Mouse (Mus musculus) liver, embryonic 16.5 days (tissue): Measurements from ENCODE around the gene Ssbp2. TPM values are rescaled to one million over a fixed set of nuclear protein-coding genes. Genes with fewer than 3 reads are reported as not detected.

Experiments
- ATAC-seq: fragments of 200-750 bp; cut with Nextera tagmentation; 2 replicates; pipeline ENCODE4 v1.8.0; 2017; ENCODE audit warnings: low read depth, mild to moderate bottlenecking, moderate number of reproducible peaks, moderate library complexity
- H3K27ac ChIP-seq: fragments of 300-500 bp; sonication (generic); 2 replicates; pipeline ENCODE4 v1.5.1; 2014; ENCODE audit warnings: mild to moderate bottlenecking, low read length
- H3K27me3 ChIP-seq: fragments of 300-500 bp; sonication (generic); 2 replicates; pipeline ENCODE4 v1.6.1; 2014; ENCODE audit warnings: low read depth, low read length, mixed read lengths; ENCODE audit not compliant: control insufficient read depth, insufficient read depth
- H3K36me3 ChIP-seq: fragments of 300-500 bp; sonication (generic); 2 replicates; pipeline ENCODE4 v1.6.1; 2014; ENCODE audit warnings: mild to moderate bottlenecking; ENCODE audit not compliant: control insufficient read depth, insufficient read depth
- H3K4me1 ChIP-seq: fragments of 300-500 bp; sonication (generic); 2 replicates; pipeline ENCODE4 v1.6.1; 2014; ENCODE audit warnings: low read depth, low read length, mixed read lengths; ENCODE audit not compliant: control insufficient read depth
- H3K4me2 ChIP-seq: fragments of 300-500 bp; sonication (generic); 2 replicates; pipeline ENCODE4 v1.6.1; 2014; ENCODE audit warnings: low read depth, low read length, mixed read lengths
- H3K4me3 ChIP-seq: fragments of 300-500 bp; sonication (generic); 2 replicates; pipeline ENCODE4 v1.5.1; 2014; ENCODE audit warnings: low read depth, mild to moderate bottlenecking, low read length
- H3K9ac ChIP-seq: fragments of 300-500 bp; sonication (generic); 2 replicates; pipeline ENCODE4 v1.6.1; 2014; ENCODE audit warnings: low read depth, low read length
- H3K9me3 ChIP-seq: fragments of 300-500 bp; sonication (generic); replicated peaks from 2 replicates; pipeline ENCODE4 v1.6.1; 2016; ENCODE audit warnings: low read length; ENCODE audit not compliant: control insufficient read depth
- WGBS: fragments of 180-500 bp; shearing (Covaris S2); extraction: QIAGEN DNeasy Blood & Tissue Kit; methylation state at CpG from one replicate; pipeline ENCODE4 v1.1.7; 2014; ENCODE audit not compliant: insufficient replicate concordance; 5-methylcytosine and 5-hydroxymethylcytosine counted together
- polyA plus RNA-seq: library from polyadenylated mRNA; unstranded; fragments of >200 nt; fragmentation: Nextera tagmentation; extraction: Ambion mirVana; gene quantifications from 2 replicates; pipeline ENCODE4 v1.2.1, GENCODE M21; 2015

Gene Ssbp2
- polyA plus RNA-seq, 1 experiment from 2014 or later = 40.0 TPM

GRCm38 (mm10) chr13:91725130-91725529 lies 265.0 kb downstream of the Ssbp2 start:
- H3K36me3 ChIP-seq = no peaks in the 10 kb centered on the region
- H3K4me2 ChIP-seq = no peak overlapping the region
- no peaks in the 10 kb centered on the region for H3K4me1 ChIP-seq
- no peak overlapping the region for H3K27ac ChIP-seq
- 46% methylated on average over 3 of the region's 3 CpGs for WGBS
- H3K27me3 ChIP-seq = no peaks in the 10 kb centered on the region
- H3K9me3 ChIP-seq = no peaks in the 10 kb centered on the region
- no peak overlapping the region for H3K4me3 ChIP-seq
- H3K9ac ChIP-seq = no peak overlapping the region
- no peak for ATAC-seq

- H3K36me3 ChIP-seq = no peaks in the 10 kb centered on the region
- no peak overlapping the region for H3K9ac ChIP-seq
- no peak overlapping the region for H3K27ac ChIP-seq
- H3K4me3 ChIP-seq = no peak overlapping the region
- H3K27me3 ChIP-seq = no peaks in the 10 kb centered on the region
- H3K4me1 ChIP-seq = no peaks in the 10 kb centered on the region
- no peaks in the 10 kb centered on the region for H3K9me3 ChIP-seq
- H3K4me2 ChIP-seq = no peak overlapping the region
- no peak for ATAC-seq
Measured at GRCm38 (mm10) chr13:91727899-91728298, 267.8 kb downstream of the Ssbp2 start.

- Histone ChIP-seq H3K4me1 (no peaks in the 10 kb centered on the region), H3K9ac (no peak overlapping the region), H3K27ac (no peak overlapping the region), H3K9me3 (no peaks in the 10 kb centered on the region), H3K4me2 (no peak overlapping the region), H3K27me3 (peaks cover 6% of the 10 kb centered on the region), H3K4me3 (no peak overlapping the region), H3K36me3 (no peaks in the 10 kb centered on the region)
- WGBS = 79% methylated on average over 1 of the region's 1 CpGs
- no peak for ATAC-seq
Measured at GRCm38 (mm10) chr13:91737191-91737590, 277.1 kb downstream of the Ssbp2 start.

GRCm38 (mm10) chr13:91740851-91741250 lies 280.8 kb downstream of the Ssbp2 start:
- 43% methylated on average over 6 of the region's 6 CpGs for WGBS
- Histone ChIP-seq H3K27me3 (peaks cover 6% of the 10 kb centered on the region), H3K9me3 (no peaks in the 10 kb centered on the region), H3K4me3 (peak overlapping the region; percentile 53), H3K4me1 (no peaks in the 10 kb centered on the region), H3K36me3 (no peaks in the 10 kb centered on the region), H3K4me2 (peak overlapping the region; percentile 46), H3K9ac (no peak overlapping the region; the same call in 1 of the 2 replicates), H3K27ac (peak overlapping the region; percentile 65)
- peak; percentile 81 for ATAC-seq

GRCm38 (mm10) chr13:91741280-91742047 lies 281.4 kb downstream of the Ssbp2 start, which contains the start of gene Acot12:
Gene Acot12, plus strand, starts transcription at chr13:91741512.
- H3K9ac ChIP-seq = peak within 1 kb of the TSS; percentile 43; the same call in 1 of the 2 replicates
- peak within 1 kb of the TSS; percentile 53 for H3K4me3 ChIP-seq
- peaks cover 6% of the 10 kb centered on the region for H3K27me3 ChIP-seq
- no peaks in the 10 kb centered on the region for H3K9me3 ChIP-seq
- WGBS = 10% methylated on average over 45 of the region's 45 CpGs
- H3K27ac ChIP-seq = peak within 1 kb of the TSS; percentile 65
- no peaks in the 10 kb centered on the region for H3K4me1 ChIP-seq
- peak within 1 kb of the TSS; percentile 46 for H3K4me2 ChIP-seq
- peak; percentile 88 for ATAC-seq
- no peaks in the 10 kb centered on the region for H3K36me3 ChIP-seq

GRCm38 (mm10) chr13:91743180-91743579 lies 283.1 kb downstream of the Ssbp2 start:
- Histone ChIP-seq H3K27ac (no peak overlapping the region), H3K27me3 (peaks cover 6% of the 10 kb centered on the region), H3K9ac (no peak overlapping the region), H3K4me3 (no peak overlapping the region), H3K4me2 (no peak overlapping the region), H3K9me3 (no peaks in the 10 kb centered on the region), H3K36me3 (no peaks in the 10 kb centered on the region), H3K4me1 (no peaks in the 10 kb centered on the region)
- WGBS = 64% methylated on average over 3 of the region's 3 CpGs
- ATAC-seq = no peak

- Histone ChIP-seq H3K27ac (no peak overlapping the region), H3K27me3 (peaks cover 2% of the 10 kb centered on the region), H3K4me2 (no peak overlapping the region), H3K4me1 (no peaks in the 10 kb centered on the region), H3K4me3 (no peak overlapping the region), H3K36me3 (no peaks in the 10 kb centered on the region), H3K9ac (no peak overlapping the region), H3K9me3 (no peaks in the 10 kb centered on the region)
- no peak for ATAC-seq
- 63% methylated on average over 5 of the region's 5 CpGs for WGBS
Measured at GRCm38 (mm10) chr13:91746470-91746869, 286.4 kb downstream of the Ssbp2 start.

- H3K27me3 ChIP-seq = no peaks in the 10 kb centered on the region
- WGBS = 69% methylated on average over 2 of the region's 2 CpGs
- no peak overlapping the region for H3K4me2 ChIP-seq
- no peak overlapping the region for H3K9ac ChIP-seq
- ATAC-seq = no peak
- H3K27ac ChIP-seq = no peak overlapping the region
- H3K4me1 ChIP-seq = no peaks in the 10 kb centered on the region
- no peaks in the 10 kb centered on the region for H3K36me3 ChIP-seq
- H3K9me3 ChIP-seq = no peaks in the 10 kb centered on the region
- no peak overlapping the region for H3K4me3 ChIP-seq
Measured at GRCm38 (mm10) chr13:91748401-91748800, 288.3 kb downstream of the Ssbp2 start.

- 56% methylated on average over 4 of the region's 4 CpGs for WGBS
- ATAC-seq = peak; percentile 43; the same call in 1 of the 2 replicates
Measured at GRCm38 (mm10) chr13:91749981-91750380, 289.9 kb downstream of the Ssbp2 start.

More at GRCm38 (mm10) chr13:91749981-91750380, 289.9 kb downstream of the Ssbp2 start:
- Histone ChIP-seq H3K9me3 (no peaks in the 10 kb centered on the region), H3K9ac (no peak overlapping the region), H3K4me1 (no peaks in the 10 kb centered on the region), H3K36me3 (no peaks in the 10 kb centered on the region), H3K27ac (no peak overlapping the region), H3K4me2 (no peak overlapping the region), H3K27me3 (no peaks in the 10 kb centered on the region), H3K4me3 (no peak overlapping the region)
